Mouse (Mus musculus): Measurements from ENCODE around the gene Wwp2.

- no peak for TF ChIP-seq POLR2A (IDR thresholded peaks at IDR 0.05; ENCODE audit: low read depth, low read length)
- TF ChIP-seq CTCF (IDR thresholded peaks at IDR 0.05; ENCODE audit: extremely low read depth, insufficient read depth, insufficient read length, insufficient replicate concordance) = no peak
Measured at GRCm38 (mm10) chr8:107465332-107465990, 29.3 kb downstream of the Wwp2 start.

Measured in spleen, adult 2 months (tissue).